Mouse (Mus musculus): ENCODE data around the gene Catsper1. TPM values are rescaled to one million over a fixed set of nuclear protein-coding genes. Genes with fewer than 3 reads are reported as not detected.

The Catsper1 gene
- polyA plus RNA-seq, 1 experiment: not detected

DNA sequence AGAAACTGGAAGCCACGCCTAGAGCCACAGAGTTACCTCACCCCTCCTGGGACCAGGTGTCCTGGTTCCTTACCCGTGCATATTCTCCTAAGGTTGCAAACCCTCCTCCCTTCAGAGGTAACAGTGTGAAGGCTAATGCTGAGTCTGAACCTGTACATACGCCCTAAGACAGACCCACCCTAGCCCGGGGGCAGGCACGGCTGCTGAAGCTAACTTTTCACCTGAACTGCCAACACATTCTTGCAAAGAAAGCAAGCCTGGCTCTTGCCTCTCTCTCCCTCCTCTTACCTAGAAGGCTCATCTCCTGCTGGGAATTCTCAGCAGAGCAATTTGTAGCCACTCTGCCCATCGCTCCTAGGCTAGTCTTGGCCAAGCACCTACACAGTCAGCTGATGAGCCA, 35.0 kb upstream of the Catsper1 start:
- TF ChIP-seq CTCF (IDR thresholded peaks at IDR 0.05; ENCODE audit: low read depth, low read length) (no peak), POLR2A (IDR thresholded peaks at IDR 0.05; ENCODE audit: insufficient read depth, low read length) (no peak), EP300 (IDR thresholded peaks at IDR 0.05; ENCODE audit: insufficient read depth, low read depth, low read length) (peak; percentile 80)
- H3K9ac ChIP-seq (ENCODE audit: low read depth, poor library complexity, severe bottlenecking): no peak overlapping the region
- H3K27me3 ChIP-seq (ENCODE audit: control insufficient read depth, insufficient read depth, low read length, poor library complexity, severe bottlenecking): no peaks in the 10 kb centered on the region
- H3K27ac ChIP-seq (ENCODE audit: insufficient read depth, low read length): peak overlapping the region; percentile 84
- H3K9me3 ChIP-seq (replicated peaks; ENCODE audit: control insufficient read depth, insufficient read depth, low read length, poor library complexity, severe bottlenecking): no peaks in the 10 kb centered on the region
- H3K36me3 ChIP-seq (ENCODE audit: control insufficient read depth, insufficient read depth, low read length, poor library complexity, severe bottlenecking): no peaks in the 10 kb centered on the region
- H3K4me1 ChIP-seq (ENCODE audit: control insufficient read depth, insufficient read depth, low read length): peaks cover 7% of the 10 kb centered on the region
- H3K4me3 ChIP-seq (ENCODE audit: low read depth, low read length): no peak overlapping the region

DNA sequence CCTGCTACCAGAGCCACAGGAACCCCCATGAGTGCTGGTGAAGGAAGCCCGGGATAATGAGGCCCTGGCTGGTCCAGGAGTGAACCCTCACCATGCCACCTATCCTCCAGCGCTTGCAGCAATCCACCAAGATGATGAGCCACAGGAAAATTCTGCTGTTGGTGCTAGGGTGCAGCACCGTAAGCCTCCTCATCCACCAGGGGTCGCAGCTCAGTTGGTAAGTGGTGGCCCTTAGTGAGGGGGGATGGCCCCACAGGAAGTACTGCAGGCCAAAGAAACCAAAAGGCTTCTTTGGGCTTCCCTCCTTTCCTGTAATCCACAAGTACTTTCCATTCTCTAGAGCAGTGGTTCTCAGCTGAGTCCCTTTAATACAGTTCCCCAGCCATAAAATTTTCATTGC, 33.1 kb upstream of the Catsper1 start:
- no peak overlapping the region for H3K4me3 ChIP-seq (ENCODE audit: low read depth, low read length)
- H3K4me1 ChIP-seq (ENCODE audit: control insufficient read depth, insufficient read depth, low read length): peaks cover 11% of the 10 kb centered on the region
- TF ChIP-seq POLR2A (IDR thresholded peaks at IDR 0.05; ENCODE audit: insufficient read depth, low read length) (no peak), CTCF (IDR thresholded peaks at IDR 0.05; ENCODE audit: low read depth, low read length) (peak; percentile 84)
- no peaks in the 10 kb centered on the region for H3K9me3 ChIP-seq (replicated peaks; ENCODE audit: control insufficient read depth, insufficient read depth, low read length, poor library complexity, severe bottlenecking)
- no peak overlapping the region for H3K27ac ChIP-seq (ENCODE audit: insufficient read depth, low read length)
- no peak overlapping the region for H3K9ac ChIP-seq (ENCODE audit: low read depth, poor library complexity, severe bottlenecking)
- H3K36me3 ChIP-seq (ENCODE audit: control insufficient read depth, insufficient read depth, low read length, poor library complexity, severe bottlenecking): no peaks in the 10 kb centered on the region
- H3K27me3 ChIP-seq (ENCODE audit: control insufficient read depth, insufficient read depth, low read length, poor library complexity, severe bottlenecking): no peaks in the 10 kb centered on the region

DNA sequence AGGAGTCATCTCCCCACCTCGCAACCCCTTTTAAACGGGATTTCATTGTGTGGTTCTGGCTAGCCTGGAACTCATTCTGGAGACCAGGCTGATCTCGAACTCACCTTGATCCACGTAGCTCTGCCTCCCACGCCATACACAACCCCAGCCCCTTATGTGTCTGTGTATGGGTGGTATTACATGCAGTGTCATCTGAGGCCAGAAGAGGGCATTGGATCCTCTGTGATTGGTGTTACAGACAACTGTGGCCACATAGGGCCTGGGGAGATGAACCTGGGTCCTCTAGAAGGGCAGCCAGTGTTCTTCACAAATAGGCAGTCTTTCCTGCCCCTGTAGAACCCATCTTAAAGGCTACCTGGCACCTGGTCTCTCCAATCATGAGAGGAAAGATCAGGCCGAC, 29.3 kb upstream of the Catsper1 start:
- H3K9ac ChIP-seq (ENCODE audit: low read depth, poor library complexity, severe bottlenecking): peak overlapping the region; percentile 19; the same call in 1 of the 2 replicates
- H3K9me3 ChIP-seq (replicated peaks; ENCODE audit: control insufficient read depth, insufficient read depth, low read length, poor library complexity, severe bottlenecking): no peaks in the 10 kb centered on the region
- TF ChIP-seq EP300 (IDR thresholded peaks at IDR 0.05; ENCODE audit: insufficient read depth, low read depth, low read length) (no peak), CTCF (IDR thresholded peaks at IDR 0.05; ENCODE audit: low read depth, low read length) (peak; percentile 51)
- no peaks in the 10 kb centered on the region for H3K36me3 ChIP-seq (ENCODE audit: control insufficient read depth, insufficient read depth, low read length, poor library complexity, severe bottlenecking)
- H3K27ac ChIP-seq (ENCODE audit: insufficient read depth, low read length): no peak overlapping the region
- H3K27me3 ChIP-seq (ENCODE audit: control insufficient read depth, insufficient read depth, low read length, poor library complexity, severe bottlenecking): no peaks in the 10 kb centered on the region
- peaks cover 4% of the 10 kb centered on the region for H3K4me1 ChIP-seq (ENCODE audit: control insufficient read depth, insufficient read depth, low read length)
- peak overlapping the region; percentile 32 for H3K4me3 ChIP-seq (ENCODE audit: low read depth, low read length)

DNA sequence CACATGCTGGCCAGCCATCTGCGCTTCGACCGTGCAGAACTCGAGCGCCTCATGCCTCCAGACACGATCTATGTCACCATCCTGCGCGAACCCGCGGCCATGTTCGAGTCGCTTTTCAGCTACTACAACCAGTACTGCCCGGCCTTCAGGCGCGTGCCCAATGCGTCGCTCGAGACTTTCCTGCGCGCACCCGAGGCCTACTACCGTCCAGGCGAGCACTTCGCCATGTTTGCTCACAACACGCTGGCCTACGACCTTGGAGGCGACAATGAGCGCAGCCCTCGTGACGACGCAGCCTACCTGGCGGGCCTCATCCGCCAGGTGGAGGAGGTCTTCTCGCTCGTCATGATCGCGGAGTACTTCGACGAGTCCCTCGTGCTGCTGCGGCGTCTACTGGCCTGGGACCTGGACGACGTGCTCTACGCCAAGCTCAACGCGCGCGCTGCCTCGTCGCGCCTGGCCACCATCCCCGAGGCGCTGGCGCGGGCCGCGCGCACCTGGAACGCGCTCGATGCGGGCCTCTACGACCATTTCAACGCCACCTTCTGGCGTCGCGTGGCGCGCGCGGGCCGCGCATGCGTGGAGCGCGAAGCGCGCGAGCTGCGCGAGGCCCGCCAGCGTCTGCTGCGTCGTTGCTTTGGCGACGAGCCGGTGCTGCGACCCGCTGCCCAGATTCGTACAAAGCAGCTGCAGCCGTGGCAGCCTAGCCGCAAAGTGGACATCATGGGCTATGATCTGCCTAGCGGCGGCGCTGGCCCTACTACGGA, 28.4 kb upstream of the Catsper1 start:
- Histone ChIP-seq H3K9me3 (replicated peaks; ENCODE audit: control insufficient read depth, insufficient read depth, low read length, poor library complexity, severe bottlenecking) (no peaks in the 10 kb centered on the region), H3K36me3 (ENCODE audit: control insufficient read depth, insufficient read depth, low read length, poor library complexity, severe bottlenecking) (no peaks in the 10 kb centered on the region), H3K4me3 (ENCODE audit: low read depth, low read length) (peak overlapping the region; percentile 32), H3K9ac (ENCODE audit: low read depth, poor library complexity, severe bottlenecking) (peak overlapping the region; percentile 19), H3K27me3 (ENCODE audit: control insufficient read depth, insufficient read depth, low read length, poor library complexity, severe bottlenecking) (no peaks in the 10 kb centered on the region), H3K27ac (ENCODE audit: insufficient read depth, low read length) (no peak overlapping the region), H3K4me1 (ENCODE audit: control insufficient read depth, insufficient read depth, low read length) (peaks cover 4% of the 10 kb centered on the region)
- no peak for TF ChIP-seq CTCF (IDR thresholded peaks at IDR 0.05; ENCODE audit: low read depth, low read length)
- no peak for TF ChIP-seq EP300 (IDR thresholded peaks at IDR 0.05; ENCODE audit: insufficient read depth, low read depth, low read length)
- TF ChIP-seq POLR2A (IDR thresholded peaks at IDR 0.05; ENCODE audit: insufficient read depth, low read length): no peak

DNA sequence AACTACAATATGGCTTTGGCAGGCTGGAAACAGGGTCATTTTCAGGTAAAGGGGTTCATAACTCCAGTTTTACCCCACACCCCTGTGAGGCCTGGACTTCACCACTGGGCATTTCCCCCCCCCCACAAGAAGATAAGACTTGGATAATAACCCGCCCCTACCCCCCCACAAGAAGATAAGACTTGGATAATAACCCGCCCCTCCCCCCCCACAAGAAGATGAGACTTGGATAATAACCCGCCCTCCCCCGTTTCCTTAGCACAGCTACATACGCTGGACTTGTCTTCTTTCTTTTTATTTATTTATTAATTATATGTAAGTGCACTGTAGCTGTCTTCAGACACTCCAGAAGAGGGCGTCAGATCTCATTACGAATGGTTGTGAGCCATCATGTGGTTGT, 26.5 kb upstream of the Catsper1 start:
- no peaks in the 10 kb centered on the region for H3K9me3 ChIP-seq (replicated peaks; ENCODE audit: control insufficient read depth, insufficient read depth, low read length, poor library complexity, severe bottlenecking)
- no peaks in the 10 kb centered on the region for H3K27me3 ChIP-seq (ENCODE audit: control insufficient read depth, insufficient read depth, low read length, poor library complexity, severe bottlenecking)
- no peak overlapping the region for H3K9ac ChIP-seq (ENCODE audit: low read depth, poor library complexity, severe bottlenecking)
- H3K27ac ChIP-seq (ENCODE audit: insufficient read depth, low read length): no peak overlapping the region
- TF ChIP-seq CTCF (IDR thresholded peaks at IDR 0.05; ENCODE audit: low read depth, low read length) (no peak), POLR2A (IDR thresholded peaks at IDR 0.05; ENCODE audit: insufficient read depth, low read length) (no peak), EP300 (IDR thresholded peaks at IDR 0.05; ENCODE audit: insufficient read depth, low read depth, low read length) (no peak)
- H3K4me1 ChIP-seq (ENCODE audit: control insufficient read depth, insufficient read depth, low read length): peaks cover 4% of the 10 kb centered on the region
- no peak overlapping the region for H3K4me3 ChIP-seq (ENCODE audit: low read depth, low read length)
- no peaks in the 10 kb centered on the region for H3K36me3 ChIP-seq (ENCODE audit: control insufficient read depth, insufficient read depth, low read length, poor library complexity, severe bottlenecking)

- TF ChIP-seq POLR2A (IDR thresholded peaks at IDR 0.05; ENCODE audit: insufficient read depth, low read length): no peak
- TF ChIP-seq EP300 (IDR thresholded peaks at IDR 0.05; ENCODE audit: insufficient read depth, low read depth, low read length): no peak
- no peak for TF ChIP-seq CTCF (IDR thresholded peaks at IDR 0.05; ENCODE audit: low read depth, low read length)
- Histone ChIP-seq H3K4me1 (ENCODE audit: control insufficient read depth, insufficient read depth, low read length) (no peaks in the 10 kb centered on the region), H3K4me3 (ENCODE audit: low read depth, low read length) (no peak overlapping the region), H3K9ac (ENCODE audit: low read depth, poor library complexity, severe bottlenecking) (no peak overlapping the region), H3K27ac (ENCODE audit: insufficient read depth, low read length) (no peak overlapping the region), H3K27me3 (ENCODE audit: control insufficient read depth, insufficient read depth, low read length, poor library complexity, severe bottlenecking) (no peaks in the 10 kb centered on the region), H3K36me3 (ENCODE audit: control insufficient read depth, insufficient read depth, low read length, poor library complexity, severe bottlenecking) (no peaks in the 10 kb centered on the region), H3K9me3 (replicated peaks; ENCODE audit: control insufficient read depth, insufficient read depth, low read length, poor library complexity, severe bottlenecking) (peaks cover 3% of the 10 kb centered on the region; the same call in 1 of the 2 replicates)
Measured at GRCm38 (mm10) chr19:5313189-5313588, 22.4 kb upstream of the Catsper1 start.

Measured in ES-Bruce4 (cell line).